In genomic region chr4:137736220-137736701, GRCm38 (mm10) we compare ENCODE assay signal across 14 mouse cellular contexts. TPM values are rescaled to one million over a fixed set of nuclear protein-coding genes. Genes with fewer than 3 reads are reported as not detected.
A peak's percentile ranks its signal among the peaks of the same experiment; 100 is the strongest.
DNase-seq lines count a peak whose midpoint lies in the region; ATAC-seq and TF ChIP-seq lines count a peak whose summit lies in the region.
"Had no signal": no experiment of that assay in that cellular context is flagged by ENCODE, and none has a peak within 500 bp of the region (broad histone marks: within the 10 kb centered on the region; RNA-seq: fewer than 3 reads in every experiment).

No protein-coding gene starts in this region.

- no peaks in the 10 kb centered on the region for H3K27me3 ChIP-seq in forebrain, postnatal 0 days (ENCODE audit: insufficient read depth, low read length)
- no peaks in the 10 kb centered on the region for H3K27me3 ChIP-seq in forebrain, embryonic 14.5 days (replicated peaks; ENCODE audit: control insufficient read depth, insufficient read depth, low read length)
- H3K27me3 ChIP-seq in embryonic facial prominence, embryonic 15.5 days = no peaks in the 10 kb centered on the region
- H3K27me3 ChIP-seq in kidney, embryonic 14.5 days (ENCODE audit: control insufficient read depth, insufficient read depth, low read length) = no peaks in the 10 kb centered on the region
- H3K27me3 ChIP-seq in thymus, adult 2 months (ENCODE audit: control insufficient read depth, insufficient read depth, low read length) = no peaks in the 10 kb centered on the region

- H3K4me3 ChIP-seq in forebrain, postnatal 0 days (ENCODE audit: low read depth, low read length) = no peak overlapping the region
- H3K4me3 ChIP-seq in forebrain, embryonic 14.5 days (ENCODE audit: low read depth, low read length) = no peak overlapping the region
- H3K4me3 ChIP-seq in embryonic facial prominence, embryonic 15.5 days (replicated peaks) = no peak overlapping the region
- no peak overlapping the region for H3K4me3 ChIP-seq in kidney, embryonic 14.5 days (ENCODE audit: low read length)
- H3K4me3 ChIP-seq in thymus, adult 2 months (ENCODE audit: control insufficient read depth, insufficient read depth, low read length) = no peak overlapping the region

- DNase-seq in forebrain, postnatal 0 days = peak; percentile 19
- no peak for DNase-seq in forebrain, embryonic 14.5 days (ENCODE audit: low spot score)
- DNase-seq in MN1 (ENCODE audit: low spot score) = peak; percentile 18
- no peak for DNase-seq in thymus, adult 2 months
- no peak for DNase-seq in adrenal gland, adult 8-10 months
- no peak for DNase-seq in frontal cortex, adult 2 months (ENCODE audit: extremely low spot score in 1 of 2, low spot score in 1 of 2)
- DNase-seq: adrenal gland, postnatal 14 days; cerebellum, adult 2 months; right cerebral cortex, postnatal 25 days had no signal

- H3K27ac ChIP-seq in forebrain, postnatal 0 days (ENCODE audit: low read depth, low read length) = no peak overlapping the region
- no peak overlapping the region for H3K27ac ChIP-seq in forebrain, embryonic 14.5 days (ENCODE audit: low read depth, low read length)
- H3K27ac ChIP-seq in embryonic facial prominence, embryonic 15.5 days (replicated peaks) = peak overlapping the region; percentile 40; the same call in 1 of the 2 replicates
- H3K27ac ChIP-seq in kidney, embryonic 14.5 days (ENCODE audit: low read depth, low read length) = no peak overlapping the region
- H3K27ac ChIP-seq in thymus, adult 2 months (ENCODE audit: control insufficient read depth, insufficient read depth, low read length) = no peak overlapping the region

- no peak overlapping the region for H3K4me2 ChIP-seq in forebrain, postnatal 0 days (ENCODE audit: low read depth)
- H3K4me2 ChIP-seq in forebrain, embryonic 14.5 days (ENCODE audit: low read length) = no peak overlapping the region
- H3K4me2 ChIP-seq in embryonic facial prominence, embryonic 15.5 days (replicated peaks) = no peak overlapping the region
- H3K4me2 ChIP-seq in kidney, embryonic 14.5 days (replicated peaks; ENCODE audit: low read depth, low read length) = no peak overlapping the region
- H3K4me2 ChIP-seq: heart, embryonic 11.5 days had no signal

- no peaks in the 10 kb centered on the region for H3K36me3 ChIP-seq in forebrain, postnatal 0 days (ENCODE audit: insufficient read depth)
- H3K36me3 ChIP-seq in forebrain, embryonic 14.5 days (ENCODE audit: control insufficient read depth, insufficient read depth, low read length) = no peaks in the 10 kb centered on the region
- no peaks in the 10 kb centered on the region for H3K36me3 ChIP-seq in embryonic facial prominence, embryonic 15.5 days
- H3K36me3 ChIP-seq in kidney, embryonic 14.5 days (ENCODE audit: control insufficient read depth, insufficient read depth, low read length) = no peaks in the 10 kb centered on the region
- no peaks in the 10 kb centered on the region for H3K36me3 ChIP-seq in thymus, adult 2 months (ENCODE audit: control insufficient read depth, insufficient read depth, low read length)

- H3K9ac ChIP-seq in forebrain, postnatal 0 days = no peak overlapping the region
- H3K9ac ChIP-seq in forebrain, embryonic 14.5 days (ENCODE audit: low read length) = no peak overlapping the region
- H3K9ac ChIP-seq in embryonic facial prominence, embryonic 15.5 days = no peak overlapping the region
- 0 out of 2 replicates have a peak overlapping the region, but pooled peaks have one; percentile 8 for H3K9ac ChIP-seq in kidney, embryonic 14.5 days (ENCODE audit: low read depth, low read length)

- no peak for TF ChIP-seq POLR2A in thymus, adult 2 months (IDR thresholded peaks at IDR 0.05; ENCODE audit: control insufficient read depth, extremely low read depth, insufficient read depth, low read length, poor library complexity)

- ATAC-seq in forebrain, postnatal 0 days = peak; percentile 63
- ATAC-seq in forebrain, embryonic 14.5 days = no peak
- peak; percentile 71; the same call in 1 of the 2 replicates for ATAC-seq in embryonic facial prominence, embryonic 15.5 days (ENCODE audit: insufficient number of reproducible peaks, low FRiP score, low TSS enrichment, low read depth)
- peak; percentile 47; the same call in 1 of the 2 replicates for ATAC-seq in kidney, embryonic 14.5 days (ENCODE audit: low FRiP score, low TSS enrichment)
- ATAC-seq: lung, postnatal 0 days; midbrain, embryonic 16.5 days had no signal

- no peaks in the 10 kb centered on the region for H3K4me1 ChIP-seq in forebrain, postnatal 0 days (ENCODE audit: insufficient read depth)
- 0 out of 2 replicates have a peak, but pooled peaks cover 4% of the 10 kb centered on the region for H3K4me1 ChIP-seq in forebrain, embryonic 14.5 days (ENCODE audit: control insufficient read depth, insufficient read depth, low read length)
- peaks cover 16% of the 10 kb centered on the region for H3K4me1 ChIP-seq in embryonic facial prominence, embryonic 15.5 days
- H3K4me1 ChIP-seq in kidney, embryonic 14.5 days (ENCODE audit: control insufficient read depth, insufficient read depth, low read length) = no peaks in the 10 kb centered on the region
- H3K4me1 ChIP-seq in thymus, adult 2 months (replicated peaks; ENCODE audit: control insufficient read depth, insufficient read depth, low read length) = no peaks in the 10 kb centered on the region

- no peak for TF ChIP-seq CTCF in forebrain, postnatal 0 days (IDR thresholded peaks at IDR 0.05; ENCODE audit: low read depth)
- no peak for TF ChIP-seq CTCF in thymus, adult 2 months (IDR thresholded peaks at IDR 0.05; ENCODE audit: borderline replicate concordance, control insufficient read depth, extremely low read depth, insufficient read depth, low read length, poor library complexity)

- WGBS in forebrain, postnatal 0 days = 40% methylated on average over 11 of the region's 11 CpGs
- WGBS in forebrain, embryonic 14.5 days = 47% methylated on average over 11 of the region's 11 CpGs
- WGBS in embryonic facial prominence, embryonic 15.5 days = 33% methylated on average over 11 of the region's 11 CpGs
- 41% methylated on average over 11 of the region's 11 CpGs for WGBS in kidney, embryonic 14.5 days
- WGBS in thymus, adult 2 months = 72% methylated on average over 11 of the region's 11 CpGs

- H3K9me3 ChIP-seq in forebrain, postnatal 0 days (ENCODE audit: low read length) = no peaks in the 10 kb centered on the region
- no peaks in the 10 kb centered on the region for H3K9me3 ChIP-seq in forebrain, embryonic 14.5 days (replicated peaks; ENCODE audit: control insufficient read depth, low read length)
- no peaks in the 10 kb centered on the region for H3K9me3 ChIP-seq in embryonic facial prominence, embryonic 15.5 days (replicated peaks)
- H3K9me3 ChIP-seq in kidney, embryonic 14.5 days (ENCODE audit: control insufficient read depth, low read length) = no peaks in the 10 kb centered on the region

RNA-seq across cellular contexts. Expression of gene Alpl, which starts 59.9 kb away (rescaled TPM):
- 10.1 and 11.2 TPM in 2 replicates for total RNA-seq in forebrain, postnatal 0 days (2014; rRNA removed)
- polyA plus RNA-seq in forebrain, postnatal 0 days (2015; fragmentation: Nextera tagmentation; extraction: Ambion mirVana) = 8.2 and 10.1 TPM in 2 replicates
- polyA plus RNA-seq in forebrain, embryonic 14.5 days (2014; fragmentation: Nextera tagmentation; extraction: Ambion mirVana) = 7.4 and 7.7 TPM in 2 replicates
- 155 and 160 TPM in 2 replicates for polyA plus RNA-seq in embryonic facial prominence, embryonic 15.5 days (2015; fragmentation: Nextera tagmentation; extraction: Ambion mirVana)
- polyA plus RNA-seq in kidney, embryonic 14.5 days (2014; fragmentation: Nextera tagmentation; extraction: Ambion mirVana) = 5.9 and 10.2 TPM in 2 replicates
- polyA plus RNA-seq in thymus, adult 2 months (2012; rRNA removed) = 3.4 and 5.1 TPM in 2 replicates
- total RNA-seq in adrenal gland, adult 8-10 months (2022) = 100 to 1,000 TPM in 2 of 4 experiments, 1 to 10 TPM in 2; 5.0 to 180 (median 83.0) TPM
- 12.3 and 13.5 TPM in 2 replicates for polyA plus RNA-seq in frontal cortex, adult 2 months (2012; rRNA removed)

Comparison
In these comparisons a context has a peak if more than half of its experiments do, and no peak if none do; other contexts are left out.
1. DNase-seq: peak in forebrain, postnatal 0 days (single experiment) and MN1 (single experiment); none in forebrain, embryonic 14.5 days (single experiment), thymus, adult 2 months (single experiment), adrenal gland, adult 8-10 months (single experiment) and frontal cortex, adult 2 months (0 of 2).
2. RNA of gene Alpl, which starts 59.9 kb away (polyA plus RNA-seq): 155 to 160 TPM in embryonic facial prominence, embryonic 15.5 days; 12.3 to 13.5 TPM in frontal cortex, adult 2 months, 5.9 to 10.2 TPM in kidney, embryonic 14.5 days, 8.2 to 10.1 TPM in forebrain, postnatal 0 days, 7.4 to 7.7 TPM in forebrain, embryonic 14.5 days and 3.4 to 5.1 TPM in thymus, adult 2 months; every median in the first group is over 10 times any median in the second.